Mouse (Mus musculus) adrenal gland, adult 2 months (tissue): ENCODE data around the gene Hlcs. TPM values are rescaled to one million over a fixed set of nuclear protein-coding genes. Genes with fewer than 3 reads are reported as not detected.

Source experiments
- DNase-seq: peaks from one replicate; pipeline ENCODE4 v3.0.0; 2021
- polyA plus RNA-seq: library from polyadenylated mRNA; depleted of rRNA; stranded (reverse); fragments of >200 nt; gene quantifications from 2 replicates; pipeline ENCODE4 v1.2.3, GENCODE M21; 2012
- total RNA-seq, 2 experiments: library from RNA; stranded (reverse); gene quantifications; 2 replicates each; pipeline ENCODE4 v1.2.3; 2021

Hlcs gene
- total and polyA plus RNA-seq, 3 experiments: 10.3 to 16.6 (median 15.0) TPM

- no peak for DNase-seq
Observed at GRCm38 (mm10) chr16:94248721-94249120, 64.7 kb downstream of the Hlcs start.

- DNase-seq: no peak
Observed at GRCm38 (mm10) chr16:94246976-94247375, 66.4 kb downstream of the Hlcs start.

DNA sequence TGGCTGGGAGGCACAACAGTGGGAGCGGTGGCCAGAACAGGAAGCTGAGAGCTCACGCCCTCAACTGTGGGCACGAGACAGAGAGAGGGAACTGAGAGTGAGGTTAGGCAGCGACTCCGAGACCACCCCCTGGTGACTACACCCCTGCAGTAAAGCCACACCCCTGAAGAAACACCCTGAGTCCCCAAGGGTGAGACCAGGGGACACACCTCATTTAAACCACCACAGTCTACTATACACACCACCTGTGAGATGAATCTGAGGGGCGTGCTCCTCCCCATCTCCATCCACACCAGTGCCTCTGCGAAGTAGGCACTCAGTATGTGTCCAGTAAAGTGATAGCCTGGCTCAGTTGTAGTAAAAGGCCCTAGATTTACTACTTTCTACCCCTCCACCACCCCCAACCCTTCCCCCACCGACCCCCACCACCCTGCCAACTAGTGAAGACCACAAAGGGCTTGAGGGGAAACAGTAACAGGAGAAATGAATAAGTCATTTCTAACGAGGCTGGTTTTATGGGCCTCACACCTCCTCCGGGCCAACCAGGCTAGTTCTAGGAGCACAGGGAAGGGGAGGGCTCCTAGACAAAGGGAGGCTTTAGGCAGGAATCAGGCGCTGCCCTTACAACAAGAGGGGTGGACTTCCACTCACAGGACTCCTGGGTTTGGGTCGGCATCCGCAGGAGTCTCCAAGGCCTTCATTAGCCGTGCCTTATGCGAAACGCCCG lies 67.2 kb downstream of the Hlcs start:
- no peak for DNase-seq

DNA sequence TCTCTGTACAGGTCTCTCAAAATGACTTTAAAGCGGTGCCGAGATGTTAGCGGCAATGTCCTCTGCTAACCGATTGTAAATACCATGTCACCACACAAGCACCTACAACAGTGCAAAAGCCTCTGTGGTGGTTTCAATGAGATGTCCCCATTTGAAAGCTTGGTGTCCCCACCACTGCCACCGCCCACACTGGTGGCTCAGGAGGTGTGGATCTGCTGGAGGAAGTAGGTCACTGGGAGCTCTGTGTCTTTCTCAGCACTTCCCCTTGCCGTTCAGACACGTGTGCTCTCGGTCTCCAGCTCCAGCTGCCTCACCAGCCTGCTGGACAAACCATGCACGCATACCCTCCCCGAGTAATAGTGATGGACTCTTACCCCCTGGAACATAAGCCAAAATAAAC lies 72.2 kb downstream of the Hlcs start:
- no peak for DNase-seq

DNA sequence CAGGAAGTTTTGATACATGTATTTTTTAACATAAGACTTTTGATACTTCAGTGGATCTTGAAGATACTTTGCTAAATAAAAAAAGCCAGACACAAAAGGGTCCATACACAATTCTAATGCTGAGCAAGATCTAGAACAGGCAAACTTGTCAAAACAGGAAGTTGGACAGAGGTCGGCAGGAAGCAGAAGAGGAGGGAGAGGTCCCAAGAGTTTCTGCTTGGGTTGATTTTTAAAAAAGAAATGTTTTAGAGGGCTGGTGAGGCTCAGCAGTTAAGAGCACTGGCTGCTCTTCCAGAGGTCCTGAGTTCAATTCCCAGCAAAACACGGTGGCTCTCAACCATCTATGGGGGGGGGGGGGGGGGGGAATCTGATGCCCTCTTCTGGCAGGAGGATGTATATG lies 73.2 kb downstream of the Hlcs start:
- no peak for DNase-seq

GRCm38 (mm10) chr16:94239567-94239966 lies 73.8 kb downstream of the Hlcs start:
- DNase-seq: no peak

DNA sequence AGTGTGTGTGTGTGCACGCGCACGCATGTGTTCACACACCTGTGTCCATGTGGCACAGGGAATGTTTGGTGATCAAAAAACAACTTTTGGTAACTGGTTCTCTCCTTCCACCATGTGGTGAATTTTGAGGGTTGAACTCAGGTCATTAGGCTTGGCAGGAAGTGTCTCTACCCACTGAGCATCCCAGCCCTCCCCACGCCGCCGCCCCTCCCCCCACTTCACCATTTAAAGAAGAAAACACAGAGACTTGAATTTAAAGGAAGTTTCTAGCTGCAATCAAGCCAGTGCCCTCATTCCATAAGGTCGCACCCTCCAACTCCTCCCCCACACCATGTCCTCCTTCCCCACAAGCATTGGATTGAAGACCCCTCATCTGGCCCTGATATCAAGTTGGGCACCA lies 74.2 kb downstream of the Hlcs start:
- no peak for DNase-seq

DNA sequence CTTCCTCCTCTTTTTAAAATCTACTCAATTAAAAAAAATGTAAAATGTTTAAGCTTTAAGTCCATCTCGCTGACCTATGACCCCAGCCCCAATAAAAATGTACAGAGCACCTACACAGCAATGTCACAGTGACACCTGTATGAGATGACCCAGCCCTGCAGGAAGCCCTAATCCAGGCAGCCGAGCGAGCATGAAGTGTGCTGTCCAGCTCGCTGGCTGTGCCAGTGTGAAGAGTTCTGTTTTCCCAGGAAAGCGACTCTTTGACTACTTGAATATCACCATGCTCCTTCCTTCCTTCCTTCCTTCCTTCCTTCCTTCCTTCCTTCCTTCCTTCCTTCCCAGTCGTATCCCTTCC lies 76.3 kb downstream of the Hlcs start:
- no peak for DNase-seq

- DNase-seq: peak; percentile 63
Observed at GRCm38 (mm10) chr16:94236226-94237129, 76.9 kb downstream of the Hlcs start.

GRCm38 (mm10) chr16:94235718-94236117 lies 77.7 kb downstream of the Hlcs start:
- peak; percentile 17 for DNase-seq

DNA sequence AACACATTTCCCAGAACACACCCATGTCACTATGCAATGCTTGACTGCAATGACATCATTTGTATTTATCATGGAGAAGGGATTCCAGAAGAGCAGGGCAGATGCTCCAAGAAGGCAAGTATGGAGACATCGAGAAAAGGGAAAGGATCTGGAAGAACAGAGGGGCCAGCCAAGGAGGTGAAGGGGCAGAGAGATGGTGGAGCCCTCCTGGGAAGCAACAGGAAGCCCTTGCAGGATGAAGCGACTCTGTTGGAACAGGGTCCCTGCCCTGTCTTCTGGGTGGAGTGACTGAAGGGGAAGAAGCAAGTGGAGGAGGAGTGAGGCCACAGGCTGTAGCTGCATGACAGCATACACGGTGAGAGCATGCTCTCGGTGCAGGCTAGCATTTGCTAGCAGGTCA lies 79.2 kb downstream of the Hlcs start:
- DNase-seq: no peak

DNA sequence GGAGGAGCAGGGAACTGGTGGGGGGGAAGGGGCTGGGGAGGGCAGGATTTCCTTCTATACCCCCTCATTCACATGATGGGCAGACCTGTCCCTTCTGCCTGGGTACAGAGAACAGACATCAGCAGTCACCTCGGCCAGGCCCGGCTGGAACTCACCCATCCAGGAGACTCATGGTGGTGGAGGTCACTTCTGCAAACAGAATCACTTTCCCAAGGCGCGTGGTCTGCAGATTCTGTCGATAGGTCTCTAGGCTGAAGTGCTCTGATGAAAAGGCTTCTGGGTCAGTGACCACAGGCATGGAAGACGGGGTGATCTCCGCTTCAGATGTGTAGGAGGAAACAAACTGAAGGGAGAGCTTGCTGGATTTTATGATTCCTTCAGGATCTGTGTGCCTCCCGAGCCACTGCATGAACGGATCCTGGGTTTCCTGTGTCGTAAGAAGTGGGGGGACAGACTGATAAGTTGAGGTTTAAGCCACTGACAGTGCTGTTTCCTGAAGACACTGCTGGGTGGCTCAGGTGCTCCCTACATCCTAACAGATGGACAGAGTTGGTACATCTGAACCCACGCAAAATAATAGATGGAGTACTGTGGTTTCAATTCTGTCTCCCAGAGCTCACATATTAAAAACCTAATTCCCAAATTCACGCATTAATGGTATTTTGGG lies 82.3 kb downstream of the Hlcs start:
- no peak for DNase-seq

- no peak for DNase-seq
Observed at GRCm38 (mm10) chr16:94230499-94230898, 82.9 kb downstream of the Hlcs start.

- DNase-seq: no peak
Observed at GRCm38 (mm10) chr16:94229890-94230289, 83.5 kb downstream of the Hlcs start.

DNA sequence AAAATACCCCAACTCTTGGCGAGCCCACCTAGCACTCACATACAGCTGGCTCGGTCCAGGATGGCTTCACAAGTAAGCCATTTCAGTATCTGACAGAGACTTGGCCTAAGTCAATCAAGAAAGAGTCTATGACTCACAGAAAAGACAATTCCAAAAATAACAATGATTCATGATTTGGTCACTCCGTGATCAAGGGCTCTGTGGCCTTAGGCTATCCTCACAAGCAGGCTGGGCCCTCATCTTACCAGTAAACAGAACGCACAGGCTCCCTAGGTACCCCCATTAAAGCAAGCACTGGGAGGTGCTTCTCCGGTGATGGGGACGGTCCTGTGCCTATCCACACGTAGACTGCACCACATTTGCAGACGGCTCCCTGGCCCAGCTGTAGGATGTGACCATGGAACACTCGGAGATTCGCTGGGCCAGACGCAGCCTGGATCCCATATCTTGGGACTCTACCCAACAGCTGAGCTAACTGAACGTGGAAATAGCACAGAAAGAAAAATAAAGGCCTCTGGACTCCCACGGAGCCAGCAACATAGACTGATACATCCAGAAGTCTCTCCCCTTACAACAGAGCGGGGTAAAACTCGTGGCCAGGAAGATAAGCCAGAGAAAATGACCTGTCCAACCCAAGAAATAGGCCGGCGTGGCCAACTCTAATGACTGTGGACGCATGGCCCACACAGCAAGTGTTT lies 84.4 kb downstream of the Hlcs start:
- peak; percentile 59 for DNase-seq

- DNase-seq: no peak
Observed at GRCm38 (mm10) chr16:94227328-94228018, 85.9 kb downstream of the Hlcs start.

- DNase-seq: no peak
Observed at GRCm38 (mm10) chr16:94223363-94223720, 90.0 kb downstream of the Hlcs start.

- peak; percentile 14 for DNase-seq
Observed at GRCm38 (mm10) chr16:94222646-94223362, 90.6 kb downstream of the Hlcs start.

DNA sequence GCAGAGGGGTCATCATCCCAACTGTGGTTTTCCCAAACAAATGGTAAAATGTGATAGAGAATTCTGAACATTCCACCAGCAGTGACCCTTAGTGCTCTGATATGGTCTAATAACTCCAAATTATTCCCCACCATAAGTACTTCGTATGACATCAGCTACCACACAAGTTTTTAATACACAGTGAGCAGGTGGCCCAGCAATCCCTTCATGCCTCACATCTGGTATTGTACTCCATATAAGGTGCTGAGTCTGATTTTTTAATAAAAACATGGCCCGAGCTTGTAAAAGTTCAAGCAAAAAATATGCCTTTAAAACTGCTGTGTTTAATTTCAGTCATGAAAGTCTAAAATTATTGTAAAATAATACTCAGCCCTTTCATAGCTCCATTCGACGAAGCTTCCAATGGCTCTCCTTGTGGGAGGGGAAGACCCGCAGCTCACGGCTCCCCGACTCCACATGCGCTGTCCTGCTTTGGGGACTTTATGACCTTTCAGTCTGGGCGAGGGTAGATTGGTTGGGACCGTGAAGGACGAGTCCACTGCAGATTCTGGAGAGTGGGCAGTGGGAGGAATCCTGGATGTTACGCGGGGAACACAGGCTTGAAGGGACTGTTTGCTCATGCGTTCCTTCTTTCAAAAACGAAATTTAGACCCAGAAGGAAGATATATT lies 102.5 kb downstream of the Hlcs start:
- DNase-seq: no peak

- peak; percentile 26 for DNase-seq
Observed at GRCm38 (mm10) chr16:94209626-94210025, 103.7 kb downstream of the Hlcs start.
